Mouse (Mus musculus): ENCODE measurements around the gene Clstn2. TPM values are rescaled to one million over a fixed set of nuclear protein-coding genes. Genes with fewer than 3 reads are reported as not detected.

The Clstn2 gene
- polyA plus RNA-seq, 1 experiment from 2014 or later, result 1.1 TPM

GRCm38 (mm10) chr9:97672224-97672623 lies 360.8 kb downstream of the Clstn2 start:
- Histone ChIP-seq H3K27me3 (replicated peaks; ENCODE audit: control insufficient read depth, insufficient read depth, low read length) (no peaks in the 10 kb centered on the region), H3K9ac (ENCODE audit: low read length) (no peak overlapping the region), H3K9me3 (ENCODE audit: control insufficient read depth, low read length) (no peaks in the 10 kb centered on the region), H3K27ac (ENCODE audit: low read depth) (no peak overlapping the region), H3K36me3 (ENCODE audit: control insufficient read depth, insufficient read depth, low read length) (no peaks in the 10 kb centered on the region), H3K4me3 (ENCODE audit: low read depth, low read length) (no peak overlapping the region), H3K4me2 (ENCODE audit: low read length) (no peak overlapping the region), H3K4me1 (replicated peaks; ENCODE audit: control insufficient read depth, insufficient read depth, low read length) (no peaks in the 10 kb centered on the region)
- 54% methylated on average over 1 of the region's 1 CpGs for WGBS
- ATAC-seq (replicated peaks; ENCODE audit: low FRiP score, low TSS enrichment, low read depth), result no peak
- DNase-seq (ENCODE audit: low spot score), result no peak

GRCm38 (mm10) chr9:97670666-97671065 lies 362.3 kb downstream of the Clstn2 start:
- Histone ChIP-seq H3K4me3 (ENCODE audit: low read depth, low read length) (no peak overlapping the region), H3K36me3 (ENCODE audit: control insufficient read depth, insufficient read depth, low read length) (no peaks in the 10 kb centered on the region), H3K9ac (ENCODE audit: low read length) (no peak overlapping the region), H3K4me2 (ENCODE audit: low read length) (no peak overlapping the region), H3K4me1 (replicated peaks; ENCODE audit: control insufficient read depth, insufficient read depth, low read length) (no peaks in the 10 kb centered on the region), H3K9me3 (ENCODE audit: control insufficient read depth, low read length) (no peaks in the 10 kb centered on the region), H3K27ac (ENCODE audit: low read depth) (no peak overlapping the region), H3K27me3 (replicated peaks; ENCODE audit: control insufficient read depth, insufficient read depth, low read length) (no peaks in the 10 kb centered on the region)
- WGBS, result 88% methylated on average over 8 of the region's 8 CpGs
- DNase-seq (ENCODE audit: low spot score) (no peak), ATAC-seq (replicated peaks; ENCODE audit: low FRiP score, low TSS enrichment, low read depth) (no peak)

GRCm38 (mm10) chr9:97660989-97661388 lies 372.0 kb downstream of the Clstn2 start:
- no peaks in the 10 kb centered on the region for H3K9me3 ChIP-seq (ENCODE audit: control insufficient read depth, low read length)
- H3K36me3 ChIP-seq (ENCODE audit: control insufficient read depth, insufficient read depth, low read length), result no peaks in the 10 kb centered on the region
- no peaks in the 10 kb centered on the region for H3K27me3 ChIP-seq (replicated peaks; ENCODE audit: control insufficient read depth, insufficient read depth, low read length)
- no peak overlapping the region for H3K9ac ChIP-seq (ENCODE audit: low read length)
- no peak overlapping the region for H3K4me2 ChIP-seq (ENCODE audit: low read length)
- WGBS, result 85% methylated on average over 4 of the region's 4 CpGs
- H3K27ac ChIP-seq (ENCODE audit: low read depth), result no peak overlapping the region
- H3K4me3 ChIP-seq (ENCODE audit: low read depth, low read length), result no peak overlapping the region
- H3K4me1 ChIP-seq (replicated peaks; ENCODE audit: control insufficient read depth, insufficient read depth, low read length), result no peaks in the 10 kb centered on the region
- DNase-seq (ENCODE audit: low spot score) (no peak), ATAC-seq (replicated peaks; ENCODE audit: low FRiP score, low TSS enrichment, low read depth) (no peak)

- Histone ChIP-seq H3K27me3 (replicated peaks; ENCODE audit: control insufficient read depth, insufficient read depth, low read length) (no peaks in the 10 kb centered on the region), H3K4me2 (ENCODE audit: low read length) (no peak overlapping the region), H3K9ac (ENCODE audit: low read length) (no peak overlapping the region), H3K9me3 (ENCODE audit: control insufficient read depth, low read length) (no peaks in the 10 kb centered on the region), H3K27ac (ENCODE audit: low read depth) (no peak overlapping the region), H3K36me3 (ENCODE audit: control insufficient read depth, insufficient read depth, low read length) (no peaks in the 10 kb centered on the region), H3K4me3 (ENCODE audit: low read depth, low read length) (no peak overlapping the region), H3K4me1 (replicated peaks; ENCODE audit: control insufficient read depth, insufficient read depth, low read length) (no peaks in the 10 kb centered on the region)
- 74% methylated on average over 3 of the region's 3 CpGs for WGBS
- ATAC-seq (replicated peaks; ENCODE audit: low FRiP score, low TSS enrichment, low read depth) (no peak), DNase-seq (ENCODE audit: low spot score) (no peak)
Observed at GRCm38 (mm10) chr9:97658736-97659135, 374.2 kb downstream of the Clstn2 start.

GRCm38 (mm10) chr9:97648409-97648808 lies 384.6 kb downstream of the Clstn2 start:
- Histone ChIP-seq H3K4me2 (ENCODE audit: low read length) (no peak overlapping the region), H3K27me3 (replicated peaks; ENCODE audit: control insufficient read depth, insufficient read depth, low read length) (no peaks in the 10 kb centered on the region), H3K27ac (ENCODE audit: low read depth) (no peak overlapping the region), H3K9me3 (ENCODE audit: control insufficient read depth, low read length) (no peaks in the 10 kb centered on the region), H3K36me3 (ENCODE audit: control insufficient read depth, insufficient read depth, low read length) (no peaks in the 10 kb centered on the region), H3K4me3 (ENCODE audit: low read depth, low read length) (no peak overlapping the region), H3K4me1 (replicated peaks; ENCODE audit: control insufficient read depth, insufficient read depth, low read length) (no peaks in the 10 kb centered on the region), H3K9ac (ENCODE audit: low read length) (no peak overlapping the region)
- DNase-seq (ENCODE audit: low spot score), result no peak
- WGBS, result 84% methylated on average over 3 of the region's 3 CpGs
- no peak for ATAC-seq (replicated peaks; ENCODE audit: low FRiP score, low TSS enrichment, low read depth)

GRCm38 (mm10) chr9:97645746-97646145 lies 387.2 kb downstream of the Clstn2 start:
- WGBS, result 80% methylated on average over 3 of the region's 3 CpGs
- H3K9me3 ChIP-seq (ENCODE audit: control insufficient read depth, low read length), result no peaks in the 10 kb centered on the region
- H3K27ac ChIP-seq (ENCODE audit: low read depth), result no peak overlapping the region
- no peak overlapping the region for H3K4me2 ChIP-seq (ENCODE audit: low read length)
- no peak overlapping the region for H3K9ac ChIP-seq (ENCODE audit: low read length)
- no peaks in the 10 kb centered on the region for H3K36me3 ChIP-seq (ENCODE audit: control insufficient read depth, insufficient read depth, low read length)
- H3K4me3 ChIP-seq (ENCODE audit: low read depth, low read length), result no peak overlapping the region
- H3K27me3 ChIP-seq (replicated peaks; ENCODE audit: control insufficient read depth, insufficient read depth, low read length), result no peaks in the 10 kb centered on the region
- no peaks in the 10 kb centered on the region for H3K4me1 ChIP-seq (replicated peaks; ENCODE audit: control insufficient read depth, insufficient read depth, low read length)
- ATAC-seq (replicated peaks; ENCODE audit: low FRiP score, low TSS enrichment, low read depth) (no peak), DNase-seq (ENCODE audit: low spot score) (no peak)

- Histone ChIP-seq H3K4me1 (replicated peaks; ENCODE audit: control insufficient read depth, insufficient read depth, low read length) (no peaks in the 10 kb centered on the region), H3K9me3 (ENCODE audit: control insufficient read depth, low read length) (no peaks in the 10 kb centered on the region), H3K27me3 (replicated peaks; ENCODE audit: control insufficient read depth, insufficient read depth, low read length) (no peaks in the 10 kb centered on the region), H3K9ac (ENCODE audit: low read length) (no peak overlapping the region), H3K4me2 (ENCODE audit: low read length) (no peak overlapping the region), H3K4me3 (ENCODE audit: low read depth, low read length) (no peak overlapping the region), H3K27ac (ENCODE audit: low read depth) (no peak overlapping the region), H3K36me3 (ENCODE audit: control insufficient read depth, insufficient read depth, low read length) (no peaks in the 10 kb centered on the region)
- 43% methylated on average over 7 of the region's 7 CpGs for WGBS
- DNase-seq (ENCODE audit: low spot score) (no peak), ATAC-seq (replicated peaks; ENCODE audit: low FRiP score, low TSS enrichment, low read depth) (no peak)
Observed at GRCm38 (mm10) chr9:97642396-97642795, 390.6 kb downstream of the Clstn2 start.

GRCm38 (mm10) chr9:97639967-97640549 lies 392.9 kb downstream of the Clstn2 start:
- Histone ChIP-seq H3K4me1 (replicated peaks; ENCODE audit: control insufficient read depth, insufficient read depth, low read length) (no peaks in the 10 kb centered on the region), H3K27ac (ENCODE audit: low read depth) (no peak overlapping the region)
- 90% methylated on average over 6 of the region's 6 CpGs for WGBS

GRCm38 (mm10) chr9:97638683-97639354 lies 394.2 kb downstream of the Clstn2 start:
- no peak for ATAC-seq (replicated peaks; ENCODE audit: low FRiP score, low TSS enrichment, low read depth)
- Histone ChIP-seq H3K9ac (ENCODE audit: low read length) (no peak overlapping the region), H3K4me2 (ENCODE audit: low read length) (no peak overlapping the region), H3K4me1 (replicated peaks; ENCODE audit: control insufficient read depth, insufficient read depth, low read length) (no peaks in the 10 kb centered on the region), H3K27me3 (replicated peaks; ENCODE audit: control insufficient read depth, insufficient read depth, low read length) (no peaks in the 10 kb centered on the region), H3K36me3 (ENCODE audit: control insufficient read depth, insufficient read depth, low read length) (no peaks in the 10 kb centered on the region), H3K9me3 (ENCODE audit: control insufficient read depth, low read length) (no peaks in the 10 kb centered on the region), H3K4me3 (ENCODE audit: low read depth, low read length) (no peak overlapping the region), H3K27ac (ENCODE audit: low read depth) (no peak overlapping the region)
- WGBS, result 87% methylated on average over 9 of the region's 9 CpGs
- no peak for DNase-seq (ENCODE audit: low spot score)

More at GRCm38 (mm10) chr9:97639967-97640549, 392.9 kb downstream of the Clstn2 start:
- DNase-seq (ENCODE audit: low spot score) (no peak), ATAC-seq (replicated peaks; ENCODE audit: low FRiP score, low TSS enrichment, low read depth) (no peak)
- H3K9me3 ChIP-seq (ENCODE audit: control insufficient read depth, low read length), result no peaks in the 10 kb centered on the region
- no peak overlapping the region for H3K4me3 ChIP-seq (ENCODE audit: low read depth, low read length)
- no peak overlapping the region for H3K4me2 ChIP-seq (ENCODE audit: low read length)
- no peak overlapping the region for H3K9ac ChIP-seq (ENCODE audit: low read length)
- H3K27me3 ChIP-seq (replicated peaks; ENCODE audit: control insufficient read depth, insufficient read depth, low read length), result no peaks in the 10 kb centered on the region
- H3K36me3 ChIP-seq (ENCODE audit: control insufficient read depth, insufficient read depth, low read length), result no peaks in the 10 kb centered on the region
